Mouse (Mus musculus) embryonic facial prominence, embryonic 11.5 days (tissue): ENCODE results near the gene Yy1. TPM values are rescaled to one million over a fixed set of nuclear protein-coding genes. Genes with fewer than 3 reads are reported as not detected.
"Not testable (repeated sequence)": the region's sequence is repeated elsewhere in the genome, so short reads cannot be mapped to it uniquely, and the experiment has no call there.

Experiments
- ATAC-seq: fragments of 200-750 bp; cut with Nextera tagmentation; replicated peaks from 2 replicates; pipeline ENCODE4 v1.8.0; 2017; ENCODE audit warnings: low read depth; ENCODE audit not compliant: insufficient number of reproducible peaks, low FRiP score, low TSS enrichment
- DNase-seq: peaks from one replicate; pipeline ENCODE4 v3.0.0-alpha.2; 2015; ENCODE audit warnings: low spot score
- H3K27ac ChIP-seq: fragments of 300-500 bp; sonication (generic); replicated peaks from 2 replicates; pipeline ENCODE4 v1.5.1; 2014; ENCODE audit warnings: mild to moderate bottlenecking, low read depth, low read length, control low read depth
- H3K27me3 ChIP-seq: fragments of 300-500 bp; sonication (generic); 2 replicates; pipeline ENCODE4 v1.6.1; 2014; ENCODE audit warnings: mild to moderate bottlenecking, low read length, moderate library complexity, mixed read lengths; ENCODE audit not compliant: control insufficient read depth, insufficient read depth
- H3K36me3 ChIP-seq: fragments of 300-500 bp; sonication (generic); replicated peaks from 2 replicates; pipeline ENCODE4 v1.6.1; 2014; ENCODE audit warnings: low read depth, mild to moderate bottlenecking, low read length, moderate library complexity, mixed read lengths; ENCODE audit not compliant: control insufficient read depth, insufficient read depth
- H3K4me1 ChIP-seq: fragments of 300-500 bp; sonication (generic); 2 replicates; pipeline ENCODE4 v1.6.1; 2014; ENCODE audit warnings: low read length, mixed read lengths; ENCODE audit not compliant: control insufficient read depth, insufficient read depth
- H3K4me2 ChIP-seq: fragments of 300-500 bp; sonication (generic); 2 replicates; pipeline ENCODE4 v1.6.1; 2014; ENCODE audit warnings: low read depth, mild to moderate bottlenecking, control low read depth, low read length, moderate library complexity
- H3K4me3 ChIP-seq: fragments of 300-500 bp; sonication (generic); 2 replicates; pipeline ENCODE4 v1.5.1; 2014; ENCODE audit warnings: low read depth, low read length, control low read depth
- H3K9ac ChIP-seq: fragments of 300-500 bp; sonication (generic); replicated peaks from 2 replicates; pipeline ENCODE4 v1.6.1; 2014; ENCODE audit warnings: mild to moderate bottlenecking, control low read depth, low read length
- H3K9me3 ChIP-seq: fragments of 300-500 bp; sonication (generic); replicated peaks from 2 replicates; pipeline ENCODE4 v1.6.1; 2016; ENCODE audit warnings: mild to moderate bottlenecking, low read length, inconsistent platforms, mixed read lengths; ENCODE audit not compliant: control insufficient read depth
- WGBS: fragments of 180-500 bp; shearing (Covaris S2); extraction: QIAGEN DNeasy Blood & Tissue Kit; methylation state at CpG from one replicate; pipeline ENCODE4 v1.1.7; 2014; 5-methylcytosine and 5-hydroxymethylcytosine counted together
- polyA plus RNA-seq: library from polyadenylated mRNA; unstranded; fragments of >200 nt; fragmentation: Nextera tagmentation; extraction: Ambion mirVana; gene quantifications from 2 replicates; pipeline ENCODE4 v1.2.1, GENCODE M21; 2014

The Yy1 gene
- polyA plus RNA-seq, 1 experiment from 2014 or later, result 19.3 TPM

DNA sequence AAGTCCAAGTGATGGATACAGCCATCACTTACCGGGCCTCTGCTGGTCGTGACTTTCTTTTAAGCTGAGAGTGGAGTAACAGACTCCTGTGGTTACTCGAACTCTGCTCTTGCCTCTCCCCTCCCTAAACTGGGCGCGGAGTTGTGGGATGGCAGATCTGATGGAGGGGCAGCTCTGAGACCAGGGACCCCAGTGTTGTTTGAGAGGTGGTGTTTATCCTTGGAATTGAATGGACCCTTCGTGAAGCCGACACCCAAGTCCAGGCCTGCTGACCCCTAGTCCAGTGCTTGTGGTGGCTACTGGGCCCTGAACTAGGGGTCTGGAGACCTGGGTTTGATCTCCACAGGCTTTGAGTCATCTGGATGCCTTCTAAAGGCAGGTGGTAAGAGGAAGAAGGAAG, 43.9 kb downstream of the Yy1 start:
- peak overlapping the region; percentile 58 for H3K4me3 ChIP-seq
- H3K9me3 ChIP-seq, result no peaks in the 10 kb centered on the region
- no peaks in the 10 kb centered on the region for H3K36me3 ChIP-seq
- peak overlapping the region; percentile 77 for H3K4me2 ChIP-seq
- no peak for ATAC-seq
- WGBS, result 55% methylated on average over 7 of the region's 7 CpGs
- H3K4me1 ChIP-seq, result peaks cover 3% of the 10 kb centered on the region; the same call in 1 of the 2 replicates
- H3K27ac ChIP-seq, result no peak overlapping the region
- H3K9ac ChIP-seq, result peak overlapping the region; percentile 63
- DNase-seq, result no peak
- no peaks in the 10 kb centered on the region for H3K27me3 ChIP-seq

DNA sequence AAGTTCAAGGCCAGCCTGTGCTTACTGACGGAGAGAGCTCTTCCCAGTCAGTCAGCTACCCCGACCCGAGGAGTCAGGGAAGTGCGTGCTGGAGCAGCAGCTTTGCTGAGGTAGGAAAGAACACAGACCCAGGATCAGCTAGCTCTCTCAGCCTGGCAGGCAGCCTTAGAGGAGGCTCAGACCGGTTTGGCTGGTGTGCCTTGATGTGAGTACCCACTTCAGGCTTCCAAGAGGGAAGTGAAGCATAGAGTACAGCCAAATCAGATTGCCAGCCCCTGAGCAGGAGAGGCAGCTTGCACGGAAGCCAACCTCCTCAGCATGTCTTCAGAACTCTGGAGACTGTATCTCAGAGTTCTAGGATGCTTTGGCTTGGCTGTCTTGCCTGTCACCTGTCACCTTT, 48.4 kb downstream of the Yy1 start:
- no peaks in the 10 kb centered on the region for H3K27me3 ChIP-seq
- H3K4me1 ChIP-seq, result 0 out of 2 replicates have a peak, but pooled peaks cover 3% of the 10 kb centered on the region
- no peak overlapping the region for H3K4me3 ChIP-seq
- no peaks in the 10 kb centered on the region for H3K9me3 ChIP-seq
- no peak overlapping the region for H3K4me2 ChIP-seq
- ATAC-seq, result no peak
- H3K9ac ChIP-seq, result no peak overlapping the region
- 88% methylated on average over 6 of the region's 6 CpGs for WGBS
- peaks cover 7% of the 10 kb centered on the region for H3K36me3 ChIP-seq
- no peak for DNase-seq
- H3K27ac ChIP-seq, result no peak overlapping the region

DNA sequence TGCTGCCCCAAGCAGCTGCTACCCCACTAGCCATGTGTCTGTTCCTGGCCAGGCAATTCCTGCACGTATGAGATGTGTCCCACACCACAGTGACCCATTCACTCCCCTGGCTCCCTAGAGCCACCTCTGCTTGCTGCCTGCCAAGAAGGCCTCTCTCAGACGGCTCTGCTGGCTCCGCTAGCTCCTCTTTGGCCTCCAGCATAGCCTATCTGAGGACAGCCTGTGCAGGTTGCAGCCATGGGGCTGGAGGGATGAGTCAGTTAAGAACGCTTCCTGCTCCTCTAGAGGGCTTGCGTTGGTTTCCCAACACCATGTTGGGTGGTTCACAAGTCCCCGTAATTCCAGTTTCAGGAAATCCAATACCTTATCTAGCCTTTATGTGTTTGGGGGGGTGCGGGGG, 49.9 kb downstream of the Yy1 start:
- Histone ChIP-seq H3K4me3 (no peak overlapping the region), H3K36me3 (peaks cover 7% of the 10 kb centered on the region), H3K9ac (no peak overlapping the region), H3K4me1 (no peaks in the 10 kb centered on the region), H3K9me3 (no peaks in the 10 kb centered on the region), H3K4me2 (no peak overlapping the region), H3K27me3 (no peaks in the 10 kb centered on the region), H3K27ac (no peak overlapping the region)
- ATAC-seq (no peak), DNase-seq (no peak)
- 88% methylated on average over 7 of the region's 7 CpGs for WGBS

- H3K9me3 ChIP-seq, ATAC-seq, H3K4me2 ChIP-seq, H3K27ac ChIP-seq, H3K27me3 ChIP-seq, H3K4me1 ChIP-seq, H3K36me3 ChIP-seq, H3K4me3 ChIP-seq, H3K9ac ChIP-seq, DNase-seq: not testable (repeated sequence)
- 90% methylated on average over 3 of the region's 3 CpGs for WGBS
Measured at GRCm38 (mm10) chr12:108848033-108848432, 55.3 kb downstream of the Yy1 start.

GRCm38 (mm10) chr12:108849488-108850022, 56.8 kb downstream of the Yy1 start:
- H3K36me3 ChIP-seq, result no peaks in the 10 kb centered on the region; the same call in none of the 2 replicates
- no peaks in the 10 kb centered on the region for H3K9me3 ChIP-seq
- no peak for ATAC-seq
- H3K27me3 ChIP-seq, result no peaks in the 10 kb centered on the region
- H3K4me2 ChIP-seq, result no peak overlapping the region
- no peak overlapping the region for H3K9ac ChIP-seq
- 85% methylated on average over 4 of the region's 4 CpGs for WGBS
- H3K27ac ChIP-seq, result no peak overlapping the region
- no peak for DNase-seq
- no peak overlapping the region for H3K4me3 ChIP-seq
- no peaks in the 10 kb centered on the region for H3K4me1 ChIP-seq

DNA sequence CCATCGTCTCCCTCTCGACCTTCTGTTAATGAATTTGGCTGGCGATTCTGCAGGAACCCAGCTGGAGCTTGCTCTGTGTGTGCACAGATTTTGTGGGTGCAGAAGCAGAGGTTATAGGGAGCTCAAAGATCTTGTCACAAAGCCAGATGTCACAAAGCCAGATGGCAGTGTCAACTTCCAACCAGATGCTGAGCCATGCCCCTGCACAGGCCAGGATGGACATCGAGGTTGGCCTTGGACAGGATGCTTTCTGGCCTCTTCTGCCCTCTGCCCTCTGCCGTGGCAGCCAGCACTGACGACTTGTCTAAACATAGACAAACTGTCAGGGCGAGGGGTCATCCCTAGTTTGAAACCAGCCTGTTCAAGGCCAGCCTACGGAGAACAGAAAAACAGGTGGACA, 57.4 kb downstream of the Yy1 start:
- WGBS, result 42% methylated on average over 8 of the region's 8 CpGs
- Histone ChIP-seq H3K4me2 (no peak overlapping the region), H3K4me3 (no peak overlapping the region), H3K27me3 (no peaks in the 10 kb centered on the region), H3K9ac (no peak overlapping the region), H3K27ac (no peak overlapping the region), H3K9me3 (no peaks in the 10 kb centered on the region), H3K4me1 (no peaks in the 10 kb centered on the region), H3K36me3 (no peaks in the 10 kb centered on the region; the same call in none of the 2 replicates)
- DNase-seq, result no peak
- ATAC-seq, result 0 out of 2 replicates have a peak, but pooled peaks have one; percentile 34

DNA sequence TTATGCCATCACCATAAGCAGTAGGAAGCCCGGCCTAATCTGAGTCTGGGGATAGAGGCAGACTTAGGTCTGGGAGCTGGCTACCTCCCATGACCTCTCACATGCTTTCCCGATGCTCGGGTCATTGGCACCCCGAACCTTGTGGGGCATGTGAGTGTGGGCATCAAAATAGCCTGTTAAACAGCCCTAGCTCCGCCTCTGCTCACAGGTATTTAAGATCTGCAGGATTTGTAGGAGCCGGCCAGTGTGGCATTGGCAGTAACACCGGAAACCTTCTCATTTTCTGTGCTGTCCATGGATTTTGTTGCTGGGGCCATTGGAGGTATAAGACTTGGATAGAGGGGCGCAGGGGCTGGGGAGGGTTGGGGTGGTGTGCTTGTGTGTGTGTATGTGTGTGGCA, 58.1 kb downstream of the Yy1 start:
- H3K4me1 ChIP-seq, result no peaks in the 10 kb centered on the region
- no peaks in the 10 kb centered on the region for H3K36me3 ChIP-seq
- 80% methylated on average over 8 of the region's 8 CpGs for WGBS
- H3K9ac ChIP-seq, result no peak overlapping the region
- no peak overlapping the region for H3K4me3 ChIP-seq
- no peaks in the 10 kb centered on the region for H3K27me3 ChIP-seq
- ATAC-seq, result no peak
- H3K27ac ChIP-seq, result no peak overlapping the region
- H3K4me2 ChIP-seq, result no peak overlapping the region
- H3K9me3 ChIP-seq, result no peaks in the 10 kb centered on the region
- DNase-seq, result no peak

DNA sequence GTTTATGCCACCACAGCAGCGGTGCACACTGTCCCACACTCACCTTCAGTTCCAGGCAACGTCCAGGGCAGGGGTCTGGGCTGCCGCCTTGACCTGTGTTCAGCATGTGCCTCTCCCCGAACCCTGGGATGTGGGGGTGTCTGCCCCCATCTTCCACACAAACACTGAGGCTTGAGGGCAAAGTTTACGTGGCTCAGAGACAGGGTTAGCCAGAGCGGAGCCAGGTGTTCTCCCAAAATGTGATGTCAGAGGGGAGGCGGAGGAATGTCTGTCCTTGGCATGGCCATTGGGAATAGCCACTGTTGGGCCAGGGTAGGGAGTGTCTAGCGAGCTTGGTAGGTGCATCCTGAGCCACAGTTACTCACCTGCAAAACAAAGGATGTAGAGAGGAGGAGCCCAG, 60.0 kb downstream of the Yy1 start:
- H3K27ac ChIP-seq, result no peak overlapping the region
- 0 out of 2 replicates have a peak, but pooled peaks have one; percentile 11 for ATAC-seq

More for the DNA sequence above, 60.0 kb downstream of the Yy1 start:
- no peaks in the 10 kb centered on the region for H3K27me3 ChIP-seq
- no peak overlapping the region for H3K4me3 ChIP-seq
- H3K36me3 ChIP-seq, result no peaks in the 10 kb centered on the region
- no peak overlapping the region for H3K4me2 ChIP-seq
- no peak for DNase-seq
- WGBS, result 87% methylated on average over 8 of the region's 8 CpGs
- no peaks in the 10 kb centered on the region for H3K9me3 ChIP-seq
- H3K9ac ChIP-seq, result no peak overlapping the region
- no peaks in the 10 kb centered on the region for H3K4me1 ChIP-seq
